Comparison of ENCODE assay signal across 23 mouse cellular contexts in the genomic region with DNA sequence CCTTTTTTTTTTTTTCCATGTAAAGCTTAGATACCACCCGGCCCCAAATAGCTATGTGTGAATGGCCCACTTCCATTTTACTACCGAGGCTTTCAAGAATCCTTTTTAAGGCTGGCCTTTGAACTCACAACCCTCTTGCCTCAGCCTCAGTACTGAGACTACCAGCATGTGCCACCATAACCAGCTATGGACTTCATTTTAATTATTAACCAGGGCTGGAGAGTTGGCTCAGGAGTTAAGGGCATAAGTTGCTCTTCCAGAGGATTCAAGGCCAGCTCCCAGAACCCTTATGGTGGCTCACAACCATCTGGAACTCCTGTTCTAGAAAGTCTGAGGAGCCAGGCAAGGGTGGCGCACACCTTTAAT. TPM values are rescaled to one million over a fixed set of nuclear protein-coding genes. Genes with fewer than 3 reads are reported as not detected.
DNase-seq lines count a peak whose midpoint lies in the region; ATAC-seq and TF ChIP-seq lines count a peak whose summit lies in the region.
"Had no signal": no experiment of that assay in that cellular context is flagged by ENCODE, and none has a peak within 500 bp of the region (broad histone marks: within the 10 kb centered on the region; RNA-seq: fewer than 3 reads in every experiment).

No protein-coding gene starts in this region.

- no peak overlapping the region for H3K9ac ChIP-seq in hindbrain, embryonic 12.5 days
- H3K9ac ChIP-seq: forebrain, postnatal 0 days; heart, embryonic 13.5 days; neural tube, embryonic 12.5 days had no signal

- WGBS in hindbrain, embryonic 12.5 days = 84% methylated on average over 3 of the region's 3 CpGs
- 85% methylated on average over 3 of the region's 3 CpGs for WGBS in cerebellum, adult 2 months

- no peak; the same call in 1 of the 2 replicates for ATAC-seq in megakaryocyte, adult 5-6 weeks (ENCODE audit: poor library complexity, severe bottlenecking)
- ATAC-seq in hindbrain, embryonic 12.5 days (ENCODE audit: low FRiP score) = no peak
- ATAC-seq: activated CD4-positive, CD25-positive, alpha-beta regulatory T cell, adult 4 months; forebrain, postnatal 0 days; midbrain, embryonic 16.5 days had no signal

- H3K27ac ChIP-seq in gastrocnemius, adult 2 months = peak overlapping the region; percentile 90
- H3K27ac ChIP-seq in hindbrain, embryonic 12.5 days = no peak overlapping the region
- H3K27ac ChIP-seq in cerebellum, adult 2 months (ENCODE audit: insufficient read depth, low read length) = no peak overlapping the region
- H3K27ac ChIP-seq: heart, embryonic 13.5 days; kidney, postnatal 0 days; neural tube, embryonic 12.5 days had no signal

- no peak for TF ChIP-seq POLR2A in cerebellum, adult 2 months (IDR thresholded peaks at IDR 0.05; ENCODE audit: borderline replicate concordance, insufficient read depth, low read length)

- no peak overlapping the region for H3K4me2 ChIP-seq in hindbrain, embryonic 12.5 days (replicated peaks)
- H3K4me2 ChIP-seq: heart, embryonic 13.5 days; neural tube, embryonic 12.5 days had no signal

- peaks cover 66% of the 10 kb centered on the region for H3K4me1 ChIP-seq in megakaryocyte, embryonic 14.5 days
- H3K4me1 ChIP-seq in hindbrain, embryonic 12.5 days = no peaks in the 10 kb centered on the region
- H3K4me1 ChIP-seq in cerebellum, adult 2 months (ENCODE audit: control insufficient read depth, insufficient read depth, low read length) = peaks cover 8% of the 10 kb centered on the region
- H3K4me1 ChIP-seq: neural tube, embryonic 12.5 days had no signal

- intact Hi-C loops in gastrocnemius, adult 2 months (cut with DNase I) = no loop called here

- H3K9me3 ChIP-seq in megakaryocyte, embryonic 14.5 days = no peaks in the 10 kb centered on the region
- no peaks in the 10 kb centered on the region for H3K9me3 ChIP-seq in hindbrain, embryonic 12.5 days (replicated peaks)
- H3K9me3 ChIP-seq: neural tube, embryonic 12.5 days had no signal

- H3K27me3 ChIP-seq in megakaryocyte, embryonic 14.5 days (replicated peaks) = no peaks in the 10 kb centered on the region
- no peaks in the 10 kb centered on the region for H3K27me3 ChIP-seq in hindbrain, embryonic 12.5 days
- H3K27me3 ChIP-seq in cerebellum, adult 2 months (ENCODE audit: control insufficient read depth, insufficient read depth, low read length) = no peaks in the 10 kb centered on the region
- H3K27me3 ChIP-seq: CH12.LX; heart, embryonic 13.5 days; neural tube, embryonic 12.5 days had no signal

- TF ChIP-seq CTCF in gastrocnemius, adult 2 months (IDR thresholded peaks at IDR 0.05) = no peak
- TF ChIP-seq CTCF in cerebellum, adult 2 months (IDR thresholded peaks at IDR 0.05; ENCODE audit: borderline replicate concordance, insufficient read depth, low read depth, low read length) = no peak

- peaks cover 74% of the 10 kb centered on the region for H3K36me3 ChIP-seq in megakaryocyte, embryonic 14.5 days (replicated peaks; ENCODE audit: low read length)
- H3K36me3 ChIP-seq in hindbrain, embryonic 12.5 days = peaks cover 34% of the 10 kb centered on the region

- no peak overlapping the region for H3K4me3 ChIP-seq in gastrocnemius, adult 2 months
- H3K4me3 ChIP-seq in megakaryocyte, embryonic 14.5 days (replicated peaks) = peak overlapping the region; percentile 47
- H3K4me3 ChIP-seq in hindbrain, embryonic 12.5 days = no peak overlapping the region
- H3K4me3 ChIP-seq in cerebellum, adult 2 months (replicated peaks; ENCODE audit: insufficient read depth, low read depth, low read length) = no peak overlapping the region
- H3K4me3 ChIP-seq: heart, embryonic 13.5 days; neural tube, embryonic 12.5 days had no signal

- DNase-seq in gastrocnemius, adult 2 months = no peak
- no peak for DNase-seq in gastrocnemius, postnatal 4 days (ENCODE audit: low spot score in 2 of 2)
- peak; percentile 41 to 84 for DNase-seq in kidney, postnatal 36 days
- DNase-seq in yolk sac, embryonic 10.5 days (ENCODE audit: low spot score) = peak; percentile 71
- DNase-seq in cerebellum, adult 2 months = no peak
- DNase-seq: cerebellum, postnatal 36 days; forebrain, postnatal 0 days; gastrocnemius, postnatal 14 days; layer of hippocampus, postnatal 36 days; lung, adult 2 months; right cerebral cortex, postnatal 25 days; thymus, postnatal 14 days had no signal

RNA-seq across cellular contexts. Expression of gene Snrpd3, which starts 12.2 kb away (rescaled TPM):
- 10 to 100 TPM; 65.9 to 91.4 TPM for total RNA-seq in gastrocnemius, adult 2 months (2021)
- 100 to 1,000 TPM; 103 to 106 TPM for total RNA-seq in gastrocnemius, postnatal 4 days (2021)
- polyA plus RNA-seq in megakaryocyte, embryonic 14.5 days (2012; ENCODE audit: insufficient read depth, low replicate concordance) = 18.1 TPM in 1 of 2 replicates, not detected in the other
- 31.1 and 31.9 TPM in 2 replicates for total RNA-seq in megakaryocyte, adult 5-6 weeks (2015)
- total RNA-seq in megakaryocyte, adult 5-6 weeks (2017) = 39.2 and 42.4 TPM in 2 replicates
- polyA plus RNA-seq in hindbrain, embryonic 12.5 days (2016; fragmentation: Nextera tagmentation; extraction: Ambion mirVana) = 146 and 169 TPM in 2 replicates
- polyA plus RNA-seq in cerebellum, adult 2 months (2012; rRNA removed) = 57.8 and 59.5 TPM in 2 replicates

RNA-seq across cellular contexts. Expression of gene Gucd1, which starts 12.7 kb away (rescaled TPM):
- total RNA-seq in gastrocnemius, adult 2 months (2021) = 10 to 100 TPM; 48.2 to 78.7 TPM
- total RNA-seq in gastrocnemius, postnatal 4 days (2021) = 10 to 100 TPM; 39.5 to 39.9 TPM
- 17.3 and 19.1 TPM in 2 replicates for polyA plus RNA-seq in megakaryocyte, embryonic 14.5 days (2012; ENCODE audit: insufficient read depth, low replicate concordance)
- total RNA-seq in megakaryocyte, adult 5-6 weeks (2015) = 22.1 and 22.2 TPM in 2 replicates
- total RNA-seq in megakaryocyte, adult 5-6 weeks (2017) = 33.4 and 38.1 TPM in 2 replicates
- 24.9 and 26.8 TPM in 2 replicates for polyA plus RNA-seq in hindbrain, embryonic 12.5 days (2016; fragmentation: Nextera tagmentation; extraction: Ambion mirVana)
- 20.7 and 21.5 TPM in 2 replicates for polyA plus RNA-seq in cerebellum, adult 2 months (2012; rRNA removed)

RNA-seq across cellular contexts. Expression of gene Lrrc75b, which starts 55.0 kb away (rescaled TPM):
- under 1 TPM; 0.11 to 0.15 TPM for total RNA-seq in gastrocnemius, adult 2 months (2021)
- total RNA-seq in gastrocnemius, postnatal 4 days (2021) = 1 to 10 TPM; 2.8 to 3.3 TPM
- not detected in 2 replicates for polyA plus RNA-seq in megakaryocyte, embryonic 14.5 days (2012; ENCODE audit: insufficient read depth, low replicate concordance)
- total RNA-seq in megakaryocyte, adult 5-6 weeks (2015) = 0.58 and 0.71 TPM in 2 replicates
- 0.22 and 0.57 TPM in 2 replicates for total RNA-seq in megakaryocyte, adult 5-6 weeks (2017)
- 14.6 and 15.4 TPM in 2 replicates for polyA plus RNA-seq in hindbrain, embryonic 12.5 days (2016; fragmentation: Nextera tagmentation; extraction: Ambion mirVana)
- 22.3 and 23.8 TPM in 2 replicates for polyA plus RNA-seq in cerebellum, adult 2 months (2012; rRNA removed)
- total RNA-seq: CH12.LX; hematopoietic stem cell, adult 5-6 weeks had no signal

RNA-seq across cellular contexts. Expression of gene Ggt1, which starts 56.3 kb away (rescaled TPM):
- not detected for total RNA-seq in gastrocnemius, adult 2 months (2021)
- under 1 TPM; 0.66 to 0.80 TPM for total RNA-seq in gastrocnemius, postnatal 4 days (2021)
- polyA plus RNA-seq in megakaryocyte, embryonic 14.5 days (2012; ENCODE audit: insufficient read depth, low replicate concordance) = 0.84 TPM in 1 of 2 replicates, not detected in the other
- total RNA-seq in megakaryocyte, adult 5-6 weeks (2015) = 3.2 TPM in 2 replicates
- total RNA-seq in megakaryocyte, adult 5-6 weeks (2017) = 4.9 and 10.0 TPM in 2 replicates
- 1.1 and 2.0 TPM in 2 replicates for polyA plus RNA-seq in hindbrain, embryonic 12.5 days (2016; fragmentation: Nextera tagmentation; extraction: Ambion mirVana)
- 3.2 and 3.5 TPM in 2 replicates for polyA plus RNA-seq in cerebellum, adult 2 months (2012; rRNA removed)
- total RNA-seq: adrenal gland, postnatal 36 days had no signal

Comparison
In these comparisons a context has a peak if more than half of its experiments do, and no peak if none do; other contexts are left out.
1. DNase-seq: peak in kidney, postnatal 36 days (2 of 2) and yolk sac, embryonic 10.5 days (single experiment); none in gastrocnemius, adult 2 months (single experiment), gastrocnemius, postnatal 4 days (0 of 2) and cerebellum, adult 2 months (0 of 2).